Mouse (Mus musculus): ENCODE data around the gene Nfib. TPM values are rescaled to one million over a fixed set of nuclear protein-coding genes. Genes with fewer than 3 reads are reported as not detected.

The Nfib gene
- polyA plus RNA-seq, 1 experiment, result 44.5 TPM

GRCm38 (mm10) chr4:82662222-82662621 lies 43.3 kb downstream of the Nfib start:
- H3K27ac ChIP-seq (replicated peaks; ENCODE audit: low read depth, low read length), result no peak overlapping the region
- H3K4me1 ChIP-seq (ENCODE audit: control insufficient read depth, insufficient read depth, insufficient read length, low read length), result no peaks in the 10 kb centered on the region
- no peak overlapping the region for H3K4me3 ChIP-seq (ENCODE audit: insufficient read depth, low read depth, low read length)

- H3K4me1 ChIP-seq (ENCODE audit: control insufficient read depth, insufficient read depth, insufficient read length, low read length), result no peaks in the 10 kb centered on the region
Observed at GRCm38 (mm10) chr4:82661215-82661614, 44.3 kb downstream of the Nfib start.

GRCm38 (mm10) chr4:82645679-82646078 lies 59.9 kb downstream of the Nfib start:
- H3K4me1 ChIP-seq (ENCODE audit: control insufficient read depth, insufficient read depth, insufficient read length, low read length), result no peaks in the 10 kb centered on the region
- no peak overlapping the region for H3K27ac ChIP-seq (replicated peaks; ENCODE audit: low read depth, low read length)
- no peak overlapping the region for H3K4me3 ChIP-seq (ENCODE audit: insufficient read depth, low read depth, low read length)

More at GRCm38 (mm10) chr4:82661215-82661614, 44.3 kb downstream of the Nfib start:
- no peak overlapping the region for H3K4me3 ChIP-seq (ENCODE audit: insufficient read depth, low read depth, low read length)
- no peak overlapping the region for H3K27ac ChIP-seq (replicated peaks; ENCODE audit: low read depth, low read length)

- Histone ChIP-seq H3K27ac (replicated peaks; ENCODE audit: low read depth, low read length) (no peak overlapping the region), H3K4me1 (ENCODE audit: control insufficient read depth, insufficient read depth, insufficient read length, low read length) (no peaks in the 10 kb centered on the region), H3K4me3 (ENCODE audit: insufficient read depth, low read depth, low read length) (no peak overlapping the region)
Observed at GRCm38 (mm10) chr4:82644797-82645196, 60.8 kb downstream of the Nfib start.

GRCm38 (mm10) chr4:82643734-82644085 lies 61.8 kb downstream of the Nfib start:
- Histone ChIP-seq H3K4me3 (ENCODE audit: insufficient read depth, low read depth, low read length) (no peak overlapping the region), H3K27ac (replicated peaks; ENCODE audit: low read depth, low read length) (no peak overlapping the region), H3K4me1 (ENCODE audit: control insufficient read depth, insufficient read depth, insufficient read length, low read length) (no peaks in the 10 kb centered on the region)

GRCm38 (mm10) chr4:82643022-82643733 lies 62.4 kb downstream of the Nfib start:
- Histone ChIP-seq H3K4me1 (ENCODE audit: control insufficient read depth, insufficient read depth, insufficient read length, low read length) (no peaks in the 10 kb centered on the region), H3K4me3 (ENCODE audit: insufficient read depth, low read depth, low read length) (no peak overlapping the region), H3K27ac (replicated peaks; ENCODE audit: low read depth, low read length) (no peak overlapping the region)

- Histone ChIP-seq H3K4me3 (ENCODE audit: insufficient read depth, low read depth, low read length) (no peak overlapping the region), H3K27ac (replicated peaks; ENCODE audit: low read depth, low read length) (no peak overlapping the region), H3K4me1 (ENCODE audit: control insufficient read depth, insufficient read depth, insufficient read length, low read length) (no peaks in the 10 kb centered on the region)
Observed at GRCm38 (mm10) chr4:82641066-82641680, 64.4 kb downstream of the Nfib start.

- Histone ChIP-seq H3K4me1 (ENCODE audit: control insufficient read depth, insufficient read depth, insufficient read length, low read length) (no peaks in the 10 kb centered on the region), H3K27ac (replicated peaks; ENCODE audit: low read depth, low read length) (no peak overlapping the region), H3K4me3 (ENCODE audit: insufficient read depth, low read depth, low read length) (no peak overlapping the region)
Observed at GRCm38 (mm10) chr4:82638251-82638650, 67.3 kb downstream of the Nfib start.

- H3K27ac ChIP-seq (replicated peaks; ENCODE audit: low read depth, low read length), result no peak overlapping the region
- no peaks in the 10 kb centered on the region for H3K4me1 ChIP-seq (ENCODE audit: control insufficient read depth, insufficient read depth, insufficient read length, low read length)
- no peak overlapping the region for H3K4me3 ChIP-seq (ENCODE audit: insufficient read depth, low read depth, low read length)
Observed at GRCm38 (mm10) chr4:82637633-82638032, 67.9 kb downstream of the Nfib start.

GRCm38 (mm10) chr4:82636658-82637057 lies 68.9 kb downstream of the Nfib start:
- Histone ChIP-seq H3K27ac (replicated peaks; ENCODE audit: low read depth, low read length) (no peak overlapping the region), H3K4me1 (ENCODE audit: control insufficient read depth, insufficient read depth, insufficient read length, low read length) (no peaks in the 10 kb centered on the region), H3K4me3 (ENCODE audit: insufficient read depth, low read depth, low read length) (no peak overlapping the region)

GRCm38 (mm10) chr4:82635881-82636280 lies 69.7 kb downstream of the Nfib start:
- H3K4me3 ChIP-seq (ENCODE audit: insufficient read depth, low read depth, low read length), result no peak overlapping the region
- H3K4me1 ChIP-seq (ENCODE audit: control insufficient read depth, insufficient read depth, insufficient read length, low read length), result no peaks in the 10 kb centered on the region
- no peak overlapping the region for H3K27ac ChIP-seq (replicated peaks; ENCODE audit: low read depth, low read length)

- Histone ChIP-seq H3K27ac (replicated peaks; ENCODE audit: low read depth, low read length) (no peak overlapping the region), H3K4me1 (ENCODE audit: control insufficient read depth, insufficient read depth, insufficient read length, low read length) (no peaks in the 10 kb centered on the region), H3K4me3 (ENCODE audit: insufficient read depth, low read depth, low read length) (no peak overlapping the region)
Observed at GRCm38 (mm10) chr4:82635118-82635517, 70.4 kb downstream of the Nfib start.

- no peak overlapping the region for H3K27ac ChIP-seq (replicated peaks; ENCODE audit: low read depth, low read length)
- no peak overlapping the region for H3K4me3 ChIP-seq (ENCODE audit: insufficient read depth, low read depth, low read length)
- H3K4me1 ChIP-seq (ENCODE audit: control insufficient read depth, insufficient read depth, insufficient read length, low read length), result no peaks in the 10 kb centered on the region
Observed at GRCm38 (mm10) chr4:82634365-82634764, 71.2 kb downstream of the Nfib start.

- H3K4me1 ChIP-seq (ENCODE audit: control insufficient read depth, insufficient read depth, insufficient read length, low read length), result peaks cover 5% of the 10 kb centered on the region; the same call in 1 of the 2 replicates
- H3K4me3 ChIP-seq (ENCODE audit: insufficient read depth, low read depth, low read length), result no peak overlapping the region
- no peak overlapping the region for H3K27ac ChIP-seq (replicated peaks; ENCODE audit: low read depth, low read length)
Observed at GRCm38 (mm10) chr4:82624285-82625045, 81.1 kb downstream of the Nfib start.

- Histone ChIP-seq H3K27ac (replicated peaks; ENCODE audit: low read depth, low read length) (no peak overlapping the region), H3K4me3 (ENCODE audit: insufficient read depth, low read depth, low read length) (no peak overlapping the region), H3K4me1 (ENCODE audit: control insufficient read depth, insufficient read depth, insufficient read length, low read length) (peaks cover 5% of the 10 kb centered on the region; the same call in 1 of the 2 replicates)
Observed at GRCm38 (mm10) chr4:82623835-82624234, 81.7 kb downstream of the Nfib start.
